Mouse (Mus musculus) layer of hippocampus, postnatal 36 days (tissue): Measurements from ENCODE around the gene Cog3. TPM values are rescaled to one million over a fixed set of nuclear protein-coding genes. Genes with fewer than 3 reads are reported as not detected.

Experiments
- DNase-seq, 2 experiments: peaks; one replicate each; pipeline ENCODE4 v3.0.0; 2022
- total RNA-seq, 2 experiments: library from RNA; stranded (reverse); gene quantifications; 2 replicates each; pipeline ENCODE4 v1.2.3; 2021

Cog3 gene
- total RNA-seq, 2 experiments from 2014 or later = 25.4 to 27.8 TPM

- no peak for DNase-seq
Observed at GRCm38 (mm10) chr14:75690428-75690827, 63.9 kb downstream of the Cog3 start.

DNA sequence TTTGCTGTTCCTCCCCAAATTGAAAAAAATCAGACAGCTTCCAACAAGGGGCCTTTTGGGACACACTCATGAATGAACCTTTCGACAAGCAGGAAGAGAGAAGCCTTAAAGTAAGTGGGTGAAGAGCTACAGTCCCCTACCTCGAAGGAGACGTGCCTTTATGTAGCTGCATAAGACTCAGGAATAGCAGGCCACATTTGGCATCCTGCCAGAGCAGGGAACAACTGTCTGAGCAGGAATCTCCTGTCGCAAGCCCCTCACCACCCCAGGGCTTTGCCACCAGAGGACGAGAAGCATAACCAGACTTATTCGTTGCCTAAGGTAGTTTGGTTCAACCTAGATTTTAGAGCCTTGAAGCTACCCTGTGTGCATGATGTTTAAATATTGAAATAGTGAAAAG, 78.0 kb downstream of the Cog3 start:
- no peak for DNase-seq

- DNase-seq = no peak
Observed at GRCm38 (mm10) chr14:75669085-75669645, 85.2 kb downstream of the Cog3 start.

- no peak for DNase-seq
Observed at GRCm38 (mm10) chr14:75665430-75666180, 88.7 kb downstream of the Cog3 start.

- no peak for DNase-seq
Observed at GRCm38 (mm10) chr14:75661548-75661947, 92.8 kb downstream of the Cog3 start.

DNA sequence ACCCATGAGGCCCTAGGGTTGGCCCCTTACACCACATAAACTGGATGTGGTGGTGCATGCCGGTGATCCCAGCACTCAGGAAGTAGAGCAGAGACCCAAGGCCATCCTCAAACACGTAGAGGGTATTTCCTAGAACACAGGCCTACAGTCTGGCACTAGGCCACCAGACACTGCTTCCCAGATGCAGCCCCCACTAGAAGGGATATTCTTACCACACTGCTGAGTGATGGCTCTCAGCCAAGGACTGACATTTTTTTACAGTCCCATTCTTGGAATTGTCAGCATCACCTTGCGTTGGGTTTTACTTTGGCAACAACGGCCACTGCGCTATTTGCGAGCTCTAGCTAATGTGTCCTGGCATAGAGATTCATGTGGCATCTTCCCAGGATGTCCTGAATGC, 93.4 kb downstream of the Cog3 start:
- no peak for DNase-seq

Other genes with a start within 250 kb of the Cog3 start
- gene Spert, start 161.4 kb downstream of the Cog3 start, total RNA-seq = not detected
- not detected for gene Erich6b, start 112.3 kb downstream of the Cog3 start, total RNA-seq
- 10 to 100 TPM; 13.4 to 14.0 TPM for gene Slc25a30, start 32.5 kb upstream of the Cog3 start, total RNA-seq
- 100 to 1,000 TPM; 921 to 999 TPM for gene Tpt1, start 90.6 kb upstream of the Cog3 start, total RNA-seq
- gene Kctd4, start 200.5 kb upstream of the Cog3 start, total RNA-seq = 10 to 100 TPM; 61.2 to 64.4 TPM